Mouse (Mus musculus): Measurements from ENCODE around the gene Smtnl1. TPM values are rescaled to one million over a fixed set of nuclear protein-coding genes. Genes with fewer than 3 reads are reported as not detected.

Gene Smtnl1
- polyA plus RNA-seq, 1 experiment from 2014 or later: 1.6 TPM

GRCm38 (mm10) chr2:84793154-84793553 is 29.3 kb downstream of the Smtnl1 start:
- DNase-seq (ENCODE audit: low spot score): no peak
- no peaks in the 10 kb centered on the region for H3K36me3 ChIP-seq (ENCODE audit: control insufficient read depth, insufficient read depth, low read length)
- no peak overlapping the region for H3K27ac ChIP-seq (replicated peaks; ENCODE audit: low read depth, low read length)
- H3K27me3 ChIP-seq (replicated peaks; ENCODE audit: control insufficient read depth, insufficient read depth, low read length): no peaks in the 10 kb centered on the region
- ATAC-seq (ENCODE audit: low read depth): no peak
- 91% methylated on average over 3 of the region's 3 CpGs for WGBS
- H3K9ac ChIP-seq (ENCODE audit: low read depth, low read length): no peak overlapping the region
- no peak overlapping the region for H3K4me3 ChIP-seq (ENCODE audit: low read depth, low read length)
- no peaks in the 10 kb centered on the region; the same call in 1 of the 2 replicates for H3K4me1 ChIP-seq (ENCODE audit: control insufficient read depth, insufficient read depth, low read length)
- H3K9me3 ChIP-seq (ENCODE audit: control insufficient read depth, low read length): no peaks in the 10 kb centered on the region
- H3K4me2 ChIP-seq (ENCODE audit: low read depth, low read length): no peak overlapping the region

GRCm38 (mm10) chr2:84792516-84792915 is 29.9 kb downstream of the Smtnl1 start:
- no peak overlapping the region for H3K27ac ChIP-seq (replicated peaks; ENCODE audit: low read depth, low read length)
- 80% methylated on average over 3 of the region's 3 CpGs for WGBS
- no peak overlapping the region for H3K4me3 ChIP-seq (ENCODE audit: low read depth, low read length)
- no peak for ATAC-seq (ENCODE audit: low read depth)
- no peaks in the 10 kb centered on the region for H3K36me3 ChIP-seq (ENCODE audit: control insufficient read depth, insufficient read depth, low read length)
- H3K9ac ChIP-seq (ENCODE audit: low read depth, low read length): no peak overlapping the region
- no peaks in the 10 kb centered on the region; the same call in 1 of the 2 replicates for H3K4me1 ChIP-seq (ENCODE audit: control insufficient read depth, insufficient read depth, low read length)
- no peak for DNase-seq (ENCODE audit: low spot score)
- H3K9me3 ChIP-seq (ENCODE audit: control insufficient read depth, low read length): no peaks in the 10 kb centered on the region
- no peaks in the 10 kb centered on the region for H3K27me3 ChIP-seq (replicated peaks; ENCODE audit: control insufficient read depth, insufficient read depth, low read length)
- H3K4me2 ChIP-seq (ENCODE audit: low read depth, low read length): no peak overlapping the region

GRCm38 (mm10) chr2:84790418-84790817 is 32.0 kb downstream of the Smtnl1 start:
- Histone ChIP-seq H3K4me2 (ENCODE audit: low read depth, low read length) (no peak overlapping the region), H3K4me3 (ENCODE audit: low read depth, low read length) (no peak overlapping the region), H3K4me1 (ENCODE audit: control insufficient read depth, insufficient read depth, low read length) (no peaks in the 10 kb centered on the region; the same call in 1 of the 2 replicates), H3K27me3 (replicated peaks; ENCODE audit: control insufficient read depth, insufficient read depth, low read length) (no peaks in the 10 kb centered on the region), H3K27ac (replicated peaks; ENCODE audit: low read depth, low read length) (no peak overlapping the region), H3K36me3 (ENCODE audit: control insufficient read depth, insufficient read depth, low read length) (no peaks in the 10 kb centered on the region), H3K9me3 (ENCODE audit: control insufficient read depth, low read length) (no peaks in the 10 kb centered on the region), H3K9ac (ENCODE audit: low read depth, low read length) (no peak overlapping the region)
- 52% methylated on average over 9 of the region's 9 CpGs for WGBS
- ATAC-seq (ENCODE audit: low read depth) (no peak), DNase-seq (ENCODE audit: low spot score) (no peak)

GRCm38 (mm10) chr2:84788316-84788715 is 34.1 kb downstream of the Smtnl1 start:
- 68% methylated on average over 3 of the region's 3 CpGs for WGBS
- no peaks in the 10 kb centered on the region for H3K36me3 ChIP-seq (ENCODE audit: control insufficient read depth, insufficient read depth, low read length)
- H3K4me1 ChIP-seq (ENCODE audit: control insufficient read depth, insufficient read depth, low read length): no peaks in the 10 kb centered on the region; the same call in 1 of the 2 replicates
- no peaks in the 10 kb centered on the region for H3K9me3 ChIP-seq (ENCODE audit: control insufficient read depth, low read length)
- H3K4me3 ChIP-seq (ENCODE audit: low read depth, low read length): no peak overlapping the region
- H3K27ac ChIP-seq (replicated peaks; ENCODE audit: low read depth, low read length): no peak overlapping the region
- H3K9ac ChIP-seq (ENCODE audit: low read depth, low read length): no peak overlapping the region
- ATAC-seq (ENCODE audit: low read depth) (no peak), DNase-seq (ENCODE audit: low spot score) (no peak)
- H3K27me3 ChIP-seq (replicated peaks; ENCODE audit: control insufficient read depth, insufficient read depth, low read length): no peaks in the 10 kb centered on the region
- H3K4me2 ChIP-seq (ENCODE audit: low read depth, low read length): no peak overlapping the region

GRCm38 (mm10) chr2:84783840-84784566 is 38.4 kb downstream of the Smtnl1 start:
- Histone ChIP-seq H3K27me3 (replicated peaks; ENCODE audit: control insufficient read depth, insufficient read depth, low read length) (no peaks in the 10 kb centered on the region), H3K4me1 (ENCODE audit: control insufficient read depth, insufficient read depth, low read length) (no peaks in the 10 kb centered on the region), H3K4me3 (ENCODE audit: low read depth, low read length) (no peak overlapping the region), H3K36me3 (ENCODE audit: control insufficient read depth, insufficient read depth, low read length) (no peaks in the 10 kb centered on the region), H3K9ac (ENCODE audit: low read depth, low read length) (no peak overlapping the region), H3K27ac (replicated peaks; ENCODE audit: low read depth, low read length) (no peak overlapping the region), H3K4me2 (ENCODE audit: low read depth, low read length) (no peak overlapping the region), H3K9me3 (ENCODE audit: control insufficient read depth, low read length) (no peaks in the 10 kb centered on the region)
- ATAC-seq (ENCODE audit: low read depth) (no peak), DNase-seq (ENCODE audit: low spot score) (no peak)
- WGBS: 73% methylated on average over 3 of the region's 3 CpGs

- no peak overlapping the region for H3K27ac ChIP-seq (replicated peaks; ENCODE audit: low read depth, low read length)
- no peak overlapping the region for H3K9ac ChIP-seq (ENCODE audit: low read depth, low read length)
- no peak for DNase-seq (ENCODE audit: low spot score)
- H3K36me3 ChIP-seq (ENCODE audit: control insufficient read depth, insufficient read depth, low read length): no peaks in the 10 kb centered on the region
- no peak overlapping the region for H3K4me3 ChIP-seq (ENCODE audit: low read depth, low read length)
- no peaks in the 10 kb centered on the region for H3K4me1 ChIP-seq (ENCODE audit: control insufficient read depth, insufficient read depth, low read length)
- 93% methylated on average over 1 of the region's 1 CpGs for WGBS
- H3K4me2 ChIP-seq (ENCODE audit: low read depth, low read length): no peak overlapping the region
- no peaks in the 10 kb centered on the region for H3K27me3 ChIP-seq (replicated peaks; ENCODE audit: control insufficient read depth, insufficient read depth, low read length)
- no peaks in the 10 kb centered on the region for H3K9me3 ChIP-seq (ENCODE audit: control insufficient read depth, low read length)
- ATAC-seq (ENCODE audit: low read depth): no peak
These were observed 39.1 kb downstream of the Smtnl1 start for GRCm38 (mm10) chr2:84783315-84783714.

- H3K9me3 ChIP-seq (ENCODE audit: control insufficient read depth, low read length): no peaks in the 10 kb centered on the region
- no peak overlapping the region for H3K4me2 ChIP-seq (ENCODE audit: low read depth, low read length)
- no peak overlapping the region for H3K4me3 ChIP-seq (ENCODE audit: low read depth, low read length)
- no peaks in the 10 kb centered on the region for H3K36me3 ChIP-seq (ENCODE audit: control insufficient read depth, insufficient read depth, low read length)
- ATAC-seq (ENCODE audit: low read depth): no peak
- H3K4me1 ChIP-seq (ENCODE audit: control insufficient read depth, insufficient read depth, low read length): peaks cover 5% of the 10 kb centered on the region
- no peak overlapping the region for H3K9ac ChIP-seq (ENCODE audit: low read depth, low read length)
- 51% methylated on average over 6 of the region's 6 CpGs for WGBS
- DNase-seq (ENCODE audit: low spot score): no peak
- H3K27ac ChIP-seq (replicated peaks; ENCODE audit: low read depth, low read length): no peak overlapping the region
- no peaks in the 10 kb centered on the region for H3K27me3 ChIP-seq (replicated peaks; ENCODE audit: control insufficient read depth, insufficient read depth, low read length)
These were observed 43.2 kb downstream of the Smtnl1 start for GRCm38 (mm10) chr2:84779210-84779609.

- WGBS: 51% methylated on average over 3 of the region's 3 CpGs
- no peaks in the 10 kb centered on the region for H3K27me3 ChIP-seq (replicated peaks; ENCODE audit: control insufficient read depth, insufficient read depth, low read length)
- no peak overlapping the region for H3K9ac ChIP-seq (ENCODE audit: low read depth, low read length)
- H3K4me1 ChIP-seq (ENCODE audit: control insufficient read depth, insufficient read depth, low read length): peaks cover 5% of the 10 kb centered on the region
- no peak overlapping the region for H3K4me2 ChIP-seq (ENCODE audit: low read depth, low read length)
- peak; percentile 60 for DNase-seq (ENCODE audit: low spot score)
- H3K9me3 ChIP-seq (ENCODE audit: control insufficient read depth, low read length): no peaks in the 10 kb centered on the region
- ATAC-seq (ENCODE audit: low read depth): no peak
- no peak overlapping the region for H3K4me3 ChIP-seq (ENCODE audit: low read depth, low read length)
- no peaks in the 10 kb centered on the region for H3K36me3 ChIP-seq (ENCODE audit: control insufficient read depth, insufficient read depth, low read length)
- H3K27ac ChIP-seq (replicated peaks; ENCODE audit: low read depth, low read length): no peak overlapping the region
These were observed 44.7 kb downstream of the Smtnl1 start for GRCm38 (mm10) chr2:84777706-84778105.

- no peaks in the 10 kb centered on the region for H3K36me3 ChIP-seq (ENCODE audit: control insufficient read depth, insufficient read depth, low read length)
- ATAC-seq (ENCODE audit: low read depth): no peak
- H3K4me2 ChIP-seq (ENCODE audit: low read depth, low read length): peak overlapping the region; percentile 66; the same call in 1 of the 2 replicates
- peaks cover 5% of the 10 kb centered on the region for H3K4me1 ChIP-seq (ENCODE audit: control insufficient read depth, insufficient read depth, low read length)
- peak overlapping the region; percentile 40 for H3K27ac ChIP-seq (replicated peaks; ENCODE audit: low read depth, low read length)
- WGBS: 77% methylated on average over 6 of the region's 6 CpGs
- H3K27me3 ChIP-seq (replicated peaks; ENCODE audit: control insufficient read depth, insufficient read depth, low read length): no peaks in the 10 kb centered on the region
- no peaks in the 10 kb centered on the region for H3K9me3 ChIP-seq (ENCODE audit: control insufficient read depth, low read length)
- no peak overlapping the region for H3K9ac ChIP-seq (ENCODE audit: low read depth, low read length)
- DNase-seq (ENCODE audit: low spot score): peak; percentile 8
- H3K4me3 ChIP-seq (ENCODE audit: low read depth, low read length): no peak overlapping the region
These were observed 46.8 kb downstream of the Smtnl1 start for GRCm38 (mm10) chr2:84775665-84776064.
